Mouse (Mus musculus): ENCODE measurements around the gene Mtg2.

DNA sequence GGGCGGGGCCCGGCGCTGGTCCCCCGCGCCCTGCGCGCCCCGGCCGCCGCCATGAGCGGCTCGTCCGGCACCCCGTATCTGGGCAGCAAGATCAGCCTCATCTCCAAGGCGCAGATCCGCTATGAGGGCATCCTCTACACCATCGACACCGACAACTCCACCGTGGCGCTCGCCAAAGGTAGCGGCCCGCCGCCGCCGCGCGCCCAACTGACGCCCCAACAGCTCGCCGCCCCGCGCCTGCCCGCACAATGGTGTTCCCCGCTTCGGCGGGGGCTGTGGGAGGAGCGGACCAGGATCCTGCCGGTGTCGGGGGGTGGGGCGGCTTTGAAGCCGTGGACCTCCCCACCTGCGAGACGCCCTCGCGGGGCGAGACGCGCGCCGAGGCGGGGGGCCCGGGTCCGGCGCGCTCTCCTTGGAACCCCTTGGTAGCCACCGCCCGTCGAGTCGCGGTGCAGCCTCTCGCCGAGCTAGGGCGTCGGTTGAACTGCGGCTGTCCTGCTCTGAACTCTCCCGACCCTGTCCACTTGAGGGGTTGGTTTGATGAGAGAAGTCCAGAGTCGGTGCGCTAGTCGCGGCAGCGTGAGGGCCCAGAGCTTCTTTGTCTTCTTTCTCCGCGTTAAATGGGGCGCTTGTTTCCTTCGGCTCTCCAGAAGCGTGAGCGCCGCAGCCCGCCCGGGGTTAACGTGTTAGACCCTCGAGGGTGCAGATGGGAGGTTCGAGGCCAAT is 45.1 kb upstream of the Mtg2 start:
- TF ChIP-seq POLR2A (IDR thresholded peaks at IDR 0.05; ENCODE audit: low read depth, low read length) (no peak), CTCF (IDR thresholded peaks at IDR 0.05; ENCODE audit: borderline replicate concordance, insufficient read depth, low read length) (no peak)

Measured in embryonic fibroblast, embryonic 13.5 days (primary cell).